Mouse (Mus musculus) bone marrow, adult 2 months (tissue): Measurements from ENCODE around the gene Nkx2-2. TPM values are rescaled to one million over a fixed set of nuclear protein-coding genes. Genes with fewer than 3 reads are reported as not detected.
"Not testable (repeated sequence)": the region's sequence is repeated elsewhere in the genome, so short reads cannot be mapped to it uniquely, and the experiment has no call there.

Source experiments
- H3K27ac ChIP-seq: fragments of 200-500 bp; 2 replicates; pipeline ENCODE4 v1.5.1; 2012; ENCODE audit warnings: low read depth, mild to moderate bottlenecking, control low read depth, inconsistent platforms, low read length; ENCODE audit not compliant: control insufficient read depth, poor library complexity, insufficient read depth
- H3K4me1 ChIP-seq: fragments of 200-500 bp; 2 replicates; pipeline ENCODE4 v1.6.1; 2011; ENCODE audit warnings: low read length; ENCODE audit not compliant: control insufficient read depth, insufficient read depth
- H3K4me3 ChIP-seq: fragments of 200-500 bp; replicated peaks from 2 replicates; pipeline ENCODE3; 2011; ENCODE audit warnings: mild to moderate bottlenecking, low read depth, low read length, control low read depth; ENCODE audit not compliant: control insufficient read depth
- CTCF ChIP-seq: fragments of 200-500 bp; IDR thresholded peaks from 2 replicates; pipeline ENCODE4 v1.5.1; 2011; ENCODE audit warnings: low read length, control low read depth; ENCODE audit not compliant: control insufficient read depth, insufficient read depth
- POLR2A ChIP-seq: fragments of 200-500 bp; IDR thresholded peaks from 2 replicates; pipeline ENCODE4 v1.6.1; 2011; ENCODE audit warnings: low read depth, mild to moderate bottlenecking, control low read depth, low read length, borderline replicate concordance; ENCODE audit not compliant: control insufficient read depth
- WGBS: fragments of 180-500 bp; shearing (Covaris S2); methylation state at CpG from one replicate; pipeline ENCODE4 v1.1.7; 2018; 5-methylcytosine and 5-hydroxymethylcytosine counted together
- polyA plus RNA-seq: library from polyadenylated mRNA; stranded (reverse); fragments of >200 nt; gene quantifications from 2 replicates; pipeline ENCODE4 v1.2.4, GENCODE M21; 2011; ENCODE audit warnings: low replicate concordance; ENCODE audit not compliant: missing spikeins, insufficient read depth, insufficient read length

The Nkx2-2 gene
- polyA plus RNA-seq, 1 experiment, result not detected

GRCm38 (mm10) chr2:147175296-147175695 lies 18.7 kb downstream of the Nkx2-2 start:
- no peak overlapping the region for H3K27ac ChIP-seq
- no peak for TF ChIP-seq CTCF
- TF ChIP-seq POLR2A, result no peak
- no peak overlapping the region for H3K4me3 ChIP-seq
- WGBS, result 78% methylated on average over 11 of the region's 11 CpGs
- H3K4me1 ChIP-seq, result no peaks in the 10 kb centered on the region

- H3K27ac ChIP-seq, result no peak overlapping the region
- H3K4me1 ChIP-seq, result no peaks in the 10 kb centered on the region
- TF ChIP-seq POLR2A, result no peak
- no peak for TF ChIP-seq CTCF
- H3K4me3 ChIP-seq, result no peak overlapping the region
Observed at GRCm38 (mm10) chr2:147173751-147174150, 20.3 kb downstream of the Nkx2-2 start.

- H3K4me1 ChIP-seq, H3K27ac ChIP-seq, H3K4me3 ChIP-seq: not testable (repeated sequence)
- 79% methylated on average over 9 of the region's 9 CpGs for WGBS
Observed at GRCm38 (mm10) chr2:147170538-147170937, 23.5 kb downstream of the Nkx2-2 start.

GRCm38 (mm10) chr2:147165863-147166262 lies 28.2 kb downstream of the Nkx2-2 start:
- no peak overlapping the region for H3K27ac ChIP-seq
- H3K4me3 ChIP-seq, result no peak overlapping the region
- WGBS, result 87% methylated on average over 1 of the region's 1 CpGs
- no peaks in the 10 kb centered on the region for H3K4me1 ChIP-seq
- TF ChIP-seq CTCF (no peak), POLR2A (no peak)

- no peak overlapping the region for H3K4me3 ChIP-seq
- H3K27ac ChIP-seq, result no peak overlapping the region
- no peaks in the 10 kb centered on the region for H3K4me1 ChIP-seq
- 74% methylated on average over 3 of the region's 3 CpGs for WGBS
- TF ChIP-seq CTCF (no peak), POLR2A (no peak)
Observed at GRCm38 (mm10) chr2:147165376-147165775, 28.7 kb downstream of the Nkx2-2 start.

GRCm38 (mm10) chr2:147152543-147152942 lies 41.5 kb downstream of the Nkx2-2 start:
- 31% methylated on average over 2 of the region's 2 CpGs for WGBS
- Histone ChIP-seq H3K4me1 (no peaks in the 10 kb centered on the region), H3K4me3 (no peak overlapping the region), H3K27ac (no peak overlapping the region)
- TF ChIP-seq CTCF, result no peak
- no peak for TF ChIP-seq POLR2A

Other genes with a start within 250 kb of the Nkx2-2 start
- gene Xrn2, start 181.2 kb downstream of the Nkx2-2 start, polyA plus RNA-seq, result 32.3 and 36.9 TPM in 2 replicates
- gene Nkx2-4, start 108.8 kb downstream of the Nkx2-2 start, polyA plus RNA-seq, result not detected in 2 replicates
- gene Pax1, start 167.7 kb upstream of the Nkx2-2 start, polyA plus RNA-seq, result not detected in 2 replicates